Mouse (Mus musculus) liver, embryonic 14.5 days (tissue): ENCODE results near the gene Pip5k1c. TPM values are rescaled to one million over a fixed set of nuclear protein-coding genes. Genes with fewer than 3 reads are reported as not detected.
A peak's percentile ranks its signal among the peaks of the same experiment; 100 is the strongest.

Experiments used
- ATAC-seq: fragments of 200-750 bp; cut with Nextera tagmentation; 2 replicates; pipeline ENCODE4 v1.8.0; 2017; ENCODE audit warnings: moderate number of reproducible peaks, mild to moderate bottlenecking, moderate library complexity; ENCODE audit not compliant: insufficient read depth
- DNase-seq, 3 experiments: peaks; one replicate each; pipeline ENCODE4 v3.0.0-alpha.2; 2012 to 2013; ENCODE audit warnings: low read depth in 3 of 3, low spot score in 3 of 3
- H3K27ac ChIP-seq: fragments of 300-500 bp; sonication (generic); 2 replicates; pipeline ENCODE4 v1.5.1; 2014; ENCODE audit warnings: moderate library complexity, mild to moderate bottlenecking, control low read depth, inconsistent platforms
- H3K27me3 ChIP-seq: fragments of 300-500 bp; sonication (generic); 2 replicates; pipeline ENCODE4 v1.6.1; 2014; ENCODE audit warnings: mild to moderate bottlenecking, low read length, moderate library complexity; ENCODE audit not compliant: control insufficient read depth, insufficient read depth
- H3K36me3 ChIP-seq: fragments of 300-500 bp; sonication (generic); replicated peaks from 2 replicates; pipeline ENCODE4 v1.6.1; 2014; ENCODE audit warnings: low read depth; ENCODE audit not compliant: control insufficient read depth, insufficient read depth
- H3K4me1 ChIP-seq, 2 experiments: fragments of 200-500 bp in 1 of 2; fragments of 300-500 bp in 1 of 2; sonication (generic) in 1 of 2; replicated peaks; 2 replicates each; pipeline ENCODE4 v1.6.1; 2012 to 2014; ENCODE audit warnings: antibody characterized with exemption in 1 of 2, inconsistent platforms in 1 of 2, low read length in 1 of 2; ENCODE audit not compliant: control insufficient read depth in 2 of 2, insufficient read depth in 2 of 2
- H3K4me2 ChIP-seq: fragments of 300-500 bp; sonication (generic); 2 replicates; pipeline ENCODE4 v1.6.1; 2014; ENCODE audit warnings: low read depth, mild to moderate bottlenecking, control low read depth, moderate library complexity
- H3K4me3 ChIP-seq, 2 experiments: fragments of 200-500 bp in 1 of 2; fragments of 300-500 bp in 1 of 2; sonication (generic) in 1 of 2; 2 replicates each; pipeline ENCODE4 v1.5.1; 2012 to 2014; ENCODE audit warnings: low read depth in 2 of 2, low read length in 2 of 2, mild to moderate bottlenecking in 2 of 2, control low read depth in 1 of 2, inconsistent platforms in 1 of 2, moderate library complexity in 1 of 2; ENCODE audit not compliant: insufficient read depth in 1 of 2
- H3K9ac ChIP-seq: fragments of 300-500 bp; sonication (generic); replicated peaks from 2 replicates; pipeline ENCODE4 v1.6.1; 2014; ENCODE audit warnings: mild to moderate bottlenecking, control low read depth, moderate library complexity
- H3K9me3 ChIP-seq: fragments of 300-500 bp; sonication (generic); 2 replicates; pipeline ENCODE4 v1.6.1; 2016; ENCODE audit warnings: low read length, mixed read lengths; ENCODE audit not compliant: control insufficient read depth
- CTCF ChIP-seq: IDR thresholded peaks from 2 replicates; pipeline ENCODE4 v1.5.1; 2016; ENCODE audit warnings: antibody characterized with exemption, low read depth, control low read depth
- EP300 ChIP-seq: IDR thresholded peaks from 2 replicates; pipeline ENCODE4 v1.6.1; 2016; ENCODE audit warnings: antibody characterized with exemption, low read depth
- WGBS: fragments of 180-500 bp; shearing (Covaris S2); extraction: QIAGEN DNeasy Blood & Tissue Kit; methylation state at CpG from one replicate; pipeline ENCODE4 v1.1.7; 2014; ENCODE audit not compliant: insufficient replicate concordance; 5-methylcytosine and 5-hydroxymethylcytosine counted together
- polyA plus RNA-seq, 2 experiments: library from polyadenylated mRNA; depleted of rRNA in 1 of 2; stranded (reverse) in 1 of 2; unstranded in 1 of 2; fragments of >200 nt; fragmentation: Nextera tagmentation in 1 of 2; extraction: Ambion mirVana in 1 of 2; gene quantifications; 2 replicates each; pipeline versions ENCODE4 v1.2.1 to v1.2.3; 2012 to 2014

The Pip5k1c gene
- polyA plus RNA-seq, 2 experiments, result 10.5 to 12.8 TPM

DNA sequence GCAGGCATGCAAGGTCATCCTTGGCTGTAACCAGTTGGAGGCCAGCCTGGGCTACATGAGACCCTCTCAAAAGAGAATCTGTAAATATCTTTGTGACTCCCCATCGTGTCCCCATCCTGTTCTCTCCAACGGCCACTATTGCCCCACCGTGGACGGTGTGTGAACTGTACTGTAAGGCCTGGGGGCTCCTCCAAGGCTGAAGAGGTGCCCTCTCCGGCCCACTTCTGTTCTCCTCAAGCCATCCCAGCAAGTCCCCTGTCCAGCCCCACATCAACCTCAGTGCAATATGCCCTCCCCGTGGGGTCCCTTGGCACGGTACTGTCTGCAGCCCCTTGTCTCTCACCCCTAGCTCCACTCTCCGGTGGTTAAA is 26.6 kb downstream of the Pip5k1c start:
- Histone ChIP-seq H3K27me3 (no peaks in the 10 kb centered on the region), H3K4me3 (peak overlapping the region; percentile 73 to 75; a peak in 3 of 4 replicates), H3K27ac (peak overlapping the region; percentile 84), H3K4me1 (peaks cover 11 to 12% of the 10 kb centered on the region in 2 experiments), H3K36me3 (peaks cover 20% of the 10 kb centered on the region), H3K9me3 (no peaks in the 10 kb centered on the region), H3K4me2 (peak overlapping the region; percentile 90), H3K9ac (no peak overlapping the region; the same call in 1 of the 2 replicates)
- DNase-seq, result no peak
- TF ChIP-seq EP300 (no peak), CTCF (peak; percentile 37)
- no peak for ATAC-seq
- 25% methylated on average over 8 of the region's 8 CpGs for WGBS

DNA sequence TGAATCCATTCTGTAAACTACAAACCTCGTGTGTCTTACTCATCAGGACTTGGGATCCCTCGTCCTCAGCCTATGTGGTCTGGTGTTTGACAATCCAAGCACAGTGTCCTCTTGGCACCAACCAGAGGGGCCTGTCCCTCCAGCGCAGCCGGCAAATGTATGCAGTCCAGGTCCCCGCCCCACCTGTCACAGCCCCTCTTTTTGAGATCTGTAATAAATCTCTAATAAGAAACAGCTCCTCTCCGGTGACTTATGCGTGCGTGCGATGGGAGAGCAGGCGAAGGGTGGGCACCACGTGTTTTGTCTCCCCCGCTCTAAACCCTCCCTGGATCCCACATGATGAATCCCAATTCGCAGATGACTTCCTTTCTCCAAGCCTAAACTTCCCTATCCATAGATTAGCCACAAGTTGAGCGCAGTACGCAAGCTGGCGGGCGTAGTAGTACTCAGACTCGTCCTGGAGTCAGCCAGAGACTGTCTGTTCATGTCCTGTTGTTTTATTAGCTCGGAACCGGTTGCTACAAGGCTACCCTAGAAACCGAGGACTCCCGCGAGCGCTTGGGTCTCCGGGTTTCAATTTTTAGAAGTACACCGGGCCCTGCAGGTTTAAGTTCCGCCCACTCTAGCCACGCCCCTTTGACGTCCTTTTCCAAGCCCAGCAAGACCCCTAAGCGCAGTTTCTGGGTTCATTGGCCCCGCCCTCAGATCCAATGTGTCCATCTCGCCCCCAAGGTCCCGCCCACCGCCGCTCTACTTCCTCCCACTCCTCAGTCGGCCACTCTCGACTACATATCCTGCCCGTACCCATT is 27.2 kb downstream of the Pip5k1c start:
- no peaks in the 10 kb centered on the region for H3K27me3 ChIP-seq
- H3K4me2 ChIP-seq, result peak overlapping the region; percentile 90
- H3K9me3 ChIP-seq, result no peaks in the 10 kb centered on the region
- peak overlapping the region; percentile 84 for H3K27ac ChIP-seq
- H3K36me3 ChIP-seq, result peaks cover 26% of the 10 kb centered on the region
- 1% methylated on average over 38 of the region's 38 CpGs for WGBS
- peaks cover 11 to 12% of the 10 kb centered on the region in 2 experiments for H3K4me1 ChIP-seq
- H3K9ac ChIP-seq, result peak overlapping the region; percentile 67
- TF ChIP-seq EP300, result no peak
- TF ChIP-seq CTCF, result no peak
- no peak for ATAC-seq
- peak; percentile 94 to 96 (median 95) for DNase-seq
- H3K4me3 ChIP-seq, result peak overlapping the region; percentile 73 to 75

DNA sequence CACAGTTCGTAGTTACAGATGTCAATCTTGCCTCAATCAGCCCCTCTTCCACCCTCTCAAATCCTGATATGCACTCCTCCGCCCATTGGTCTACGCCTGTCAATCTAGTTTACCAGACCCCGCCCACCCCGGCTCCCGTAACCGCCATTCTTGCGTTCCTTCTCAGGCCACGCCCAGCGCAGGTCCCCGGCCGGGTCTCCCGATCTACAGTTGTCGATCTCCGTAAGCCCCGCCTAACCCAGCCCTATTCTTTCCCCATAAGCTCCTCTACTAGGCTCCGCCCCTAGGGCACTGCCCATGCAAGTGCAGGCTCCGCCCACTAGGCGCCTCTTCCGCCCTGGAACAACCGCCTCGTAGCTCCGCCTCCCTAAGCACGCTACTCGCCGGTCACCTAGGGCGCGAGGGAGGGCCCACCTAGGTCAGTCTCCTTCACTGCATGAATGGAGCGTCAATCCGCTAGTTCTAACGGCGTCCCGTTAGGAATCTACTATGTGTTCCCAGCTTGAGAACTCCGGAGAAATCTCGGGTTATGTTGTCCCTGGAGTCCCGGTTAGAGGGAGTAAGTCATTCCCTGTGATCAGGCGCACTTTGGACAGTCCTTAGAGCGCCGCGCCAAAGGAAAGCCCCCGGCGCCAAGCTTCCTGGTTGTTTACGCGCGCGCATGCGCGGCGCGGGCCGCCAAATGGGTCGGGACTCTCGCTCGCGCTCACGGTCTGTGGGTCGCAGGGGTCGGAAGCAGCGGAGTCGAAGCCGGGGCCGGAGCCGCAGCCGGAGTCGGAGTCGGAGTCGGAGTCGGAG is 28.0 kb downstream of the Pip5k1c start, which contains the start of gene Cactin:
Cactin (plus strand) TSS at position 554 of the 798 bp plus-strand sequence.
- H3K9ac ChIP-seq, result peak within 1 kb of the TSS; percentile 75
- no peaks in the 10 kb centered on the region for H3K27me3 ChIP-seq
- TF ChIP-seq CTCF, result peak; percentile 60
- peak; percentile 67; the same call in 1 of the 2 replicates for TF ChIP-seq EP300
- peaks cover 34% of the 10 kb centered on the region for H3K36me3 ChIP-seq
- peak within 1 kb of the TSS; percentile 90 for H3K4me2 ChIP-seq
- H3K9me3 ChIP-seq, result no peaks in the 10 kb centered on the region
- DNase-seq (peak; percentile 100), ATAC-seq (peak; percentile 87)
- peak within 1 kb of the TSS; percentile 84 for H3K27ac ChIP-seq
- WGBS, result under 1% methylated on average over 68 of the region's 68 CpGs
- peaks cover 11 to 12% of the 10 kb centered on the region in 2 experiments for H3K4me1 ChIP-seq
- peak within 1 kb of the TSS; percentile 73 to 89 for H3K4me3 ChIP-seq

DNA sequence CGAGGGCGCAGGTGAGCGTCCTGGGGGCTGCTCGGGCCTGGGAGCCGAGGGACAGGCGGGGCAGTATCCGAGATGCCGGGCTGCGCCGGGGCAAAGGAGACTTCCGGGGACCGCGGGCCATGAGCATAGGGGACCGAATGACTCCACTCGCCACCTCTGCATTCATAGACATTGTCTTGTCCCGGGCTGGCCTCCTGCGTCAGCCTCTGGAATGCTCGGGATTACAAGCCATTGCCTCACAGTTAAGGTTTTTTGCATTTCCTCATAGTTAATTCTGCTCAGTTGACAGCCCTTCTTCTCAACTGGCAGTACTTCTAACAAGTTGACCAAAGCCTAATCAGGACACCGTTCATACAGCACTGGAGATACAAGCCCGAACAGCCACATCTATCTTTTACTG is 28.7 kb downstream of the Pip5k1c start:
- WGBS, result 2% methylated on average over 20 of the region's 20 CpGs
- Histone ChIP-seq H3K27me3 (no peaks in the 10 kb centered on the region), H3K4me2 (peak overlapping the region; percentile 90), H3K9me3 (no peaks in the 10 kb centered on the region), H3K4me1 (peaks cover 11 to 12% of the 10 kb centered on the region in 2 experiments), H3K36me3 (peaks cover 41% of the 10 kb centered on the region), H3K27ac (peak overlapping the region; percentile 84), H3K4me3 (peak overlapping the region; percentile 73 to 89), H3K9ac (peak overlapping the region; percentile 75)
- ATAC-seq (peak; percentile 0; the same call in 1 of the 2 replicates), DNase-seq (no peak)
- TF ChIP-seq EP300, result no peak
- TF ChIP-seq CTCF, result no peak

DNA sequence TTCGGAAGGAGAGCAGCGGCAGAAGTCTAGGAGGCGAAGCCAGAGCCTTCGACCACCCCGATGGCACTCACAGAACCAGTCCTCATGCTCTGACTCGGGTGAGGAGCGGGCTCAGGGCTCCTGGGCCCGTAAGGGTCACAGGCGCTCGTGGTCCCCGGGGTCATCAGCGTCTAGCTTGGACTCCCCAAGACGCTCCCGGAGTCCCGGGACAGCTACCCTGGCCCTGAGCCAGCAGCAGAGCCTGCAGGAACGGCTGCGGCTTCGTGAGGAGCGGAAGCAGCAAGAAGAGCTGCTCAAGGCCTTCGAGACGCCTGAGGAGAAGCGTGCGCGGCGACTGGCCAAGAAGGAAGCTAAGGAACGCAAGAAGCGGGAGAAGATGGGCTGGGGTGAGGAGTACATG is 29.7 kb downstream of the Pip5k1c start:
- peaks cover 7 to 12% of the 10 kb centered on the region in 2 experiments for H3K4me1 ChIP-seq
- peaks cover 49% of the 10 kb centered on the region for H3K36me3 ChIP-seq
- ATAC-seq (no peak), DNase-seq (no peak)
- peak overlapping the region; percentile 75; the same call in 1 of the 2 replicates for H3K9ac ChIP-seq
- WGBS, result 91% methylated on average over 27 of the region's 27 CpGs
- no peaks in the 10 kb centered on the region for H3K27me3 ChIP-seq
- H3K27ac ChIP-seq, result no peak overlapping the region
- peak overlapping the region; percentile 90 for H3K4me2 ChIP-seq
- no peak for TF ChIP-seq CTCF
- no peak for TF ChIP-seq EP300
- no peaks in the 10 kb centered on the region for H3K9me3 ChIP-seq
- peak overlapping the region; percentile 73 to 89; a peak in 3 of 4 replicates for H3K4me3 ChIP-seq
